13 mouse cellular contexts compared by ENCODE assay signal in the genomic region with DNA sequence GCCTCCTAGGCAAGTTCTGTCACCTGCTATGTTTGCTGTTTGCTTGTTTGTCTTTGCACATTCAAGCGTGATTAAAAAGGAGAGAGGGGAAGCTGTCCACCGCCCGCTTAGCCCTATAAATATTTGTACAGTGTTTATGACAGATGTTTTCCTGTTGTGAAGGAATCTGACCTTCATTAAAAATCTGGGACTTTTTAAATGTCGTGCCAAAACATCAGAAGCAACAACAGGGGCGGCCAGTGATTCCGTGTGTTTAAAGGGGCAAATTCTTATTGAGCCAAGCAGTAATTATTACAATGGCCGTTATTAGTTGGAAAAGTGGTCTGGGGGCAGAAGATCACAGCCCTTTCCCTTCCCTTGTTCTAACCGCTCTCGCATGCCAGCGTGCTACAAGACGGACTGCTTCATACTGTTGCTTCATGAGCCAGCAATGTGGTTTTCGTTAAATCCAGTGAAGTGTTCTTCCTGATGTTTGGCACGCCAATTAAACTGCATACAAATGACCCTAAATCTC.
DNase-seq lines count a peak whose midpoint lies in the region; ATAC-seq lines count a peak whose summit lies in the region.
"Had no signal": no experiment of that assay in that cellular context is flagged by ENCODE, and none has a peak within 500 bp of the region (broad histone marks: within the 10 kb centered on the region; RNA-seq: fewer than 3 reads in every experiment).

No protein-coding gene starts in this region.

- no peaks in the 10 kb centered on the region for H3K9me3 ChIP-seq in embryonic facial prominence, embryonic 15.5 days (replicated peaks)
- H3K9me3 ChIP-seq: heart, embryonic 13.5 days; liver, embryonic 15.5 days had no signal

- H3K9ac ChIP-seq in embryonic facial prominence, embryonic 15.5 days, result no peak overlapping the region
- H3K9ac ChIP-seq: heart, embryonic 13.5 days; liver, embryonic 15.5 days had no signal

- H3K27ac ChIP-seq in embryonic facial prominence, embryonic 15.5 days (replicated peaks), result peak overlapping the region; percentile 69
- H3K27ac ChIP-seq: heart, embryonic 13.5 days; liver, embryonic 15.5 days had no signal

- peaks cover 30% of the 10 kb centered on the region for H3K4me1 ChIP-seq in embryonic facial prominence, embryonic 15.5 days
- H3K4me1 ChIP-seq: heart, embryonic 13.5 days; liver, embryonic 15.5 days had no signal

- H3K4me2 ChIP-seq in embryonic facial prominence, embryonic 15.5 days (replicated peaks), result no peak overlapping the region
- H3K4me2 ChIP-seq: heart, embryonic 13.5 days; liver, embryonic 15.5 days had no signal

- DNase-seq in adrenal gland, adult 2 months, result peak; percentile 32
- no peak for DNase-seq in adrenal gland, postnatal 4 days (ENCODE audit: low spot score in 2 of 2)
- peak; percentile 44 for DNase-seq in kidney, postnatal 10 days
- no peak for DNase-seq in kidney, adult 8-10 months
- DNase-seq in lung, postnatal 10 days, result peak; percentile 58
- no peak for DNase-seq in cerebellum, postnatal 25 days
- DNase-seq in gastrocnemius, adult 18-20 months (ENCODE audit: low spot score), result no peak
- DNase-seq: cerebellum, postnatal 14 days had no signal

- H3K36me3 ChIP-seq in embryonic facial prominence, embryonic 15.5 days, result no peaks in the 10 kb centered on the region
- H3K36me3 ChIP-seq: heart, embryonic 13.5 days; liver, embryonic 15.5 days had no signal

- no peak overlapping the region for H3K4me3 ChIP-seq in embryonic facial prominence, embryonic 15.5 days (replicated peaks)
- H3K4me3 ChIP-seq: heart, embryonic 13.5 days; liver, embryonic 15.5 days; myocyte had no signal

- 19% methylated on average over 13 of the region's 13 CpGs for WGBS in embryonic facial prominence, embryonic 15.5 days

- no peak for ATAC-seq in embryonic facial prominence, embryonic 15.5 days (ENCODE audit: insufficient number of reproducible peaks, low FRiP score, low TSS enrichment, low read depth)
- ATAC-seq: hindbrain, embryonic 16.5 days had no signal

- H3K27me3 ChIP-seq in embryonic facial prominence, embryonic 15.5 days, result no peaks in the 10 kb centered on the region
- H3K27me3 ChIP-seq: heart, embryonic 13.5 days; liver, embryonic 15.5 days had no signal

Comparison
In these comparisons a context has a peak if more than half of its experiments do, and no peak if none do; other contexts are left out.
1. DNase-seq: peak in adrenal gland, adult 2 months (single experiment), kidney, postnatal 10 days (single experiment) and lung, postnatal 10 days (single experiment); none in adrenal gland, postnatal 4 days (0 of 2), kidney, adult 8-10 months (0 of 2), cerebellum, postnatal 25 days (0 of 2) and gastrocnemius, adult 18-20 months (single experiment).